Mouse (Mus musculus): ENCODE data around the gene Smo. TPM values are rescaled to one million over a fixed set of nuclear protein-coding genes. Genes with fewer than 3 reads are reported as not detected.
A peak's percentile ranks its signal among the peaks of the same experiment; 100 is the strongest.

Smo gene
- polyA plus RNA-seq, 1 experiment from 2014 or later, result 48.4 TPM

DNA sequence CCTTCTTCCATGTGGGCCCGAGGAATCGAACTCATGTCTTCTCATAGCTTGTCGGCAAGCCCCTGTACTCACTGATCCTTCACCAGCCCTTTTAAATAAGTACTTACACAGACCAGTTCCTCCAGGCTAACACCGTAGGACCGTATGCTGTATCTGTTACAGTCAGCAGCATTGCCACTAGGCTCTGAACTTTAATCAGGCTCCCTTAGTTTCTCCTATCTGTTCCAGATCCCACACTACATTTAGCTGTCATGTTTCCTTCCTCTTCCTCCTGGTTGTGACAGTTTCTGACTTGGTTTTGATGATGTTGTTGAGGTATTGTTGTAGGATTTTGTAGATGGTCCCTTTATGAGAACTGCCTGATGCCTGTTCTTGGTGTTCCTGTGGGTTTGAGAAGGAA, 31.2 kb upstream of the Smo start:
- Histone ChIP-seq H3K4me2 (no peak overlapping the region), H3K27ac (no peak overlapping the region), H3K4me1 (peaks cover 23% of the 10 kb centered on the region), H3K4me3 (replicated peaks) (no peak overlapping the region), H3K27me3 (no peaks in the 10 kb centered on the region), H3K9me3 (no peaks in the 10 kb centered on the region), H3K36me3 (replicated peaks) (no peaks in the 10 kb centered on the region), H3K9ac (no peak overlapping the region)
- WGBS, result 91% methylated on average over 5 of the region's 5 CpGs
- no peak for ATAC-seq (ENCODE audit: low FRiP score)

DNA sequence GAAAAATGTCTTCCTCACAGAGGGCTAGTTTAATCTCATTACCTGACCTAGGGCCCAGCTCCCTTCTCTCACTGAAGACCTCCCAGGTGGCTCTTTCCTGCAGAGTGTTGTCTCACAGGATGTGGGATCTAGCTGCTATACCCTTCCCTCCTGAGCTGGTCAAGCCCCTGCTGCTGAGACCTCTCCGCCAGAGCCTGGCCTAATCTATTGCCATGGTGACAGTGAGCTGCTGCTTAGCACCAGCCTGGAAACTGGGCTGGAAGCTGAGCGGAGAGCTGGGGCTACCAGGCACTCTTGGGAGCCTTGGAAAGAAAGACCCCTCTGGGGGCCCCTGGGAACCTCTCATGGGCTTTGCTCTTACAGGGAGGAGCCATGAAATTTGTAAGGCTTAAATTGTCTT, 27.4 kb upstream of the Smo start:
- Histone ChIP-seq H3K9ac (peak overlapping the region; percentile 33; the same call in 1 of the 2 replicates), H3K36me3 (replicated peaks) (no peaks in the 10 kb centered on the region), H3K27ac (peak overlapping the region; percentile 54), H3K9me3 (no peaks in the 10 kb centered on the region), H3K4me1 (peaks cover 34% of the 10 kb centered on the region), H3K27me3 (no peaks in the 10 kb centered on the region), H3K4me2 (peak overlapping the region; percentile 8; the same call in 1 of the 2 replicates), H3K4me3 (replicated peaks) (no peak overlapping the region)
- 9% methylated on average over 2 of the region's 2 CpGs for WGBS
- peak; percentile 82 for ATAC-seq (ENCODE audit: low FRiP score)

DNA sequence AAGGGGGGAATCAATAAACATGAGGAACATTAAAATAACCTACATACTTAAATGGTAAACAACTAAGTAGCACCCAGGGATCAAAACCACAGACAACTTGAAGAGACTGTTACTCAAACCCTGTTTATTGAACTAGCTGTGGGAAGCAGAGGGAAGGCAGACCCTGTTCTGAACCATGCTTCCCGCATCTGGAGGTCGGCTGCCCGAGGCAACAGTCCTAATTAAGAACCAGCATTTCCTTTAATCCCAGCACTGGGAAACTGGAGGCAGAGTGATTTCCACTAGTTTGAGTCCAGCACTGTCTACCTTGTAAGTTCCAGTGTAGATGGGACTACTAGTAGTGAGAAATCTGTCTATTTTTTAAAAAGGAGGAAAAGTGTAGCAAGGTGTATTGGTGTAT, 24.0 kb upstream of the Smo start:
- 56% methylated on average over 3 of the region's 3 CpGs for WGBS
- Histone ChIP-seq H3K4me2 (no peak overlapping the region), H3K27me3 (no peaks in the 10 kb centered on the region), H3K9me3 (no peaks in the 10 kb centered on the region), H3K4me3 (replicated peaks) (no peak overlapping the region), H3K4me1 (peaks cover 34% of the 10 kb centered on the region), H3K27ac (no peak overlapping the region), H3K36me3 (replicated peaks) (no peaks in the 10 kb centered on the region), H3K9ac (no peak overlapping the region)
- no peak for ATAC-seq (ENCODE audit: low FRiP score)

GRCm38 (mm10) chr6:29712011-29712584, 23.2 kb upstream of the Smo start:
- Histone ChIP-seq H3K4me3 (replicated peaks) (no peak overlapping the region), H3K9me3 (no peaks in the 10 kb centered on the region), H3K9ac (no peak overlapping the region), H3K27me3 (no peaks in the 10 kb centered on the region), H3K4me1 (peaks cover 27% of the 10 kb centered on the region), H3K27ac (no peak overlapping the region), H3K36me3 (replicated peaks) (no peaks in the 10 kb centered on the region), H3K4me2 (no peak overlapping the region)
- ATAC-seq (ENCODE audit: low FRiP score), result no peak; the same call in 1 of the 2 replicates
- 43% methylated on average over 3 of the region's 3 CpGs for WGBS

- Histone ChIP-seq H3K4me2 (no peak overlapping the region), H3K27ac (no peak overlapping the region), H3K4me1 (peaks cover 28% of the 10 kb centered on the region), H3K9me3 (no peaks in the 10 kb centered on the region), H3K36me3 (replicated peaks) (no peaks in the 10 kb centered on the region), H3K27me3 (peaks cover 9% of the 10 kb centered on the region; the same call in 1 of the 2 replicates), H3K9ac (no peak overlapping the region), H3K4me3 (replicated peaks) (no peak overlapping the region)
- ATAC-seq (ENCODE audit: low FRiP score), result no peak
- 86% methylated on average over 10 of the region's 10 CpGs for WGBS
Observed at GRCm38 (mm10) chr6:29716624-29717365, 18.5 kb upstream of the Smo start.

DNA sequence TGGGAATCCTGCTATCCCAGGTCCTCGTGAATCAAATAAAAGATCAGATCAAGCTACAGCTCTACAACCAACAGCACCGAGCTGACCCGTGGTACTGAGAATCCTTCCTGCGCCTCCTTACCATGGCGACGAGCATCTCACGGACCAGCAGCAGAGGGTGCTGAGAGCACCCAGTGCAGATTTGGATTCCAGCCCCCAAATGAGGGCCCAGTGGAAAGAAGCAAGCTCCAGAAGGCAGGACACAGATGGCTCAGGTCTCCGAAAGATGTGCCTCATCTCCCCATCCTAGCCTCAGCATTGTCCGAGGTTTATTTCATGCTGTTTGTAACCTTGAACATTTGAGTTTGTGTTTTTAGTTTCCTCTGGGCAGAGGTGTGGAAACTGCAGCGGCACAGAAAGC, 17.8 kb upstream of the Smo start:
- no peaks in the 10 kb centered on the region for H3K36me3 ChIP-seq (replicated peaks)
- peaks cover 28% of the 10 kb centered on the region for H3K4me1 ChIP-seq
- WGBS, result 57% methylated on average over 10 of the region's 10 CpGs
- no peaks in the 10 kb centered on the region for H3K9me3 ChIP-seq
- ATAC-seq (ENCODE audit: low FRiP score), result no peak
- no peak overlapping the region for H3K4me2 ChIP-seq
- peaks cover 17% of the 10 kb centered on the region for H3K27me3 ChIP-seq
- no peak overlapping the region for H3K4me3 ChIP-seq (replicated peaks)
- H3K27ac ChIP-seq, result 0 out of 2 replicates have a peak overlapping the region, but pooled peaks have one; percentile 31
- H3K9ac ChIP-seq, result no peak overlapping the region

DNA sequence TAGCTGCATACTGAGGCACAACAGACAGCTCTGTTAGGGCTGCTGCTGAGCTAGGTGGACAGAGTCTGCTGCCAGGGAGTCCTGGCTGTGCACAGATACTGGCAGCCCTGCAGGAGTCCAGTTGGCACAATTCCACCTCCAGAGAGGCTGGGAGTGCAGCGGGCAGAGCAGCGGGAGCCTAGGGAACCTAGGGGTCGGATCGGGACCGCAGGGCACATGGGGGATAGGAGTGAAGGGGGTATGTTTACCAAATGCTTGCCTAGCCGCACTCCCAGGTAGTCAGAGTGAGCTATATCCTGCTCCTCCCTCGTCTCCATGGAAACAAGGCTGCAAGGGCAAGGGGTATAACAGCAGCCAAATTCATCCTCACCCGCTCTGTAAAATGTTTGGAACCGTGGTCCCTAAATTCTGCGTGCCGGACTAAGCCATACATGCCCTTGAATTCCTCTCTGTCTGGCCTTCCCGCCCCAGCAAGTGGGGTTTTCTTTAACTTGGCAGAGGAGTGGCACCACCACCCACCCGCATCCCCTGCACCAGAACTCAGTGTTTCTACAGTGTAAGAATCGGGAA, 17.3 kb upstream of the Smo start:
- H3K4me3 ChIP-seq (replicated peaks), result no peak overlapping the region
- peaks cover 21% of the 10 kb centered on the region for H3K27me3 ChIP-seq
- no peaks in the 10 kb centered on the region for H3K9me3 ChIP-seq
- H3K4me1 ChIP-seq, result peaks cover 28% of the 10 kb centered on the region
- 0 out of 2 replicates have a peak overlapping the region, but pooled peaks have one; percentile 31 for H3K27ac ChIP-seq
- WGBS, result 21% methylated on average over 14 of the region's 14 CpGs
- H3K4me2 ChIP-seq, result peak overlapping the region; percentile 56
- H3K9ac ChIP-seq, result no peak overlapping the region
- peak; percentile 27; the same call in 1 of the 2 replicates for ATAC-seq (ENCODE audit: low FRiP score)
- H3K36me3 ChIP-seq (replicated peaks), result no peaks in the 10 kb centered on the region

DNA sequence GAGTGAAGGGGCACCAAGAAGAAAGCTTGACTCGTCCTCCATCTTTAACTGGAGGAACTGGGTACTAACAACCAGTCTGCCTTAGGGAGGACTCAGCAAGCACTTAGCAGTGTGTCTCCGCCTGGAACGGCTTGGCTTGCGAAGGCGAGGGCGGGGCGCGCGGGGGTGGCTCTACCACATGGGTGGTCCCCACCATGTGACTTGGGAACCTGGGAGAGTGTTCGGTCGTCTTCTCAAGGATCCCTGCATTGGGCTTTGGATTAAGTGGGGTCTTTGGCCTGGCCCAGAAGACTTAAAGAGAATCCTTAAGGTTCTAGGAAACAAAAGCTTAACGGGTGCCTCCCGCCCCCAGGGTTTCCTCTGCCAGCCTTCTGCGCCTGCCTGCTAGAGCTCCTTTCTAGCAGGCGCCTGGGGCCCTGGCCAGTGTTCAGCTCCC, 16.4 kb upstream of the Smo start:
- under 1% methylated on average over 15 of the region's 15 CpGs for WGBS
- H3K9ac ChIP-seq, result peak overlapping the region; percentile 48; the same call in 1 of the 2 replicates

DNA sequence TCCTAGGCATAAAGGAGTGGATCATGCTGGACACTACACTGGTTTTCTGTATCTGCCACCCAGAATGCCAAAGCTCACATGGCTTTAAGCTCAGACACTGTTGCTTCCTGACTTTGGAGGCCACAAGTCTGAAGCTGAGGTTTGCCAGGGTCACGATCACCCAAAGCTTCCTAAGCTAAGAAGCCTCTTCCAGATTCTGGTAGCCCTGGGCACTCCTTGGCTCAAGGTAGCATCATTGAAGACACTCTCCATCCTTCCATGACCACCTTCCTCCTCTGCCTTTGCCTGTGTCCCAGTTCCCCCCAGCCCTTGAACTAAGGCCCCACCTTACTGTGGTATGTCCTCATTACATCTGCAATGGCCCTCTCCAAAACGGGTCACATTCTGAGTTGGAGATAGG, 13.4 kb upstream of the Smo start:
- peaks cover 21% of the 10 kb centered on the region for H3K27me3 ChIP-seq
- no peaks in the 10 kb centered on the region for H3K36me3 ChIP-seq (replicated peaks)
- no peak overlapping the region for H3K4me3 ChIP-seq (replicated peaks)
- peaks cover 28% of the 10 kb centered on the region for H3K4me1 ChIP-seq
- no peaks in the 10 kb centered on the region for H3K9me3 ChIP-seq
- 72% methylated on average over 2 of the region's 2 CpGs for WGBS
- H3K9ac ChIP-seq, result no peak overlapping the region
- no peak for ATAC-seq (ENCODE audit: low FRiP score)
- H3K4me2 ChIP-seq, result no peak overlapping the region
- H3K27ac ChIP-seq, result no peak overlapping the region

More for the DNA sequence above, 16.4 kb upstream of the Smo start:
- H3K9me3 ChIP-seq, result no peaks in the 10 kb centered on the region
- H3K27me3 ChIP-seq, result peaks cover 21% of the 10 kb centered on the region
- peak overlapping the region; percentile 35 for H3K4me3 ChIP-seq (replicated peaks)
- ATAC-seq (ENCODE audit: low FRiP score), result peak; percentile 74
- H3K36me3 ChIP-seq (replicated peaks), result no peaks in the 10 kb centered on the region
- H3K4me2 ChIP-seq, result peak overlapping the region; percentile 56
- H3K27ac ChIP-seq, result no peak overlapping the region
- H3K4me1 ChIP-seq, result peaks cover 28% of the 10 kb centered on the region

DNA sequence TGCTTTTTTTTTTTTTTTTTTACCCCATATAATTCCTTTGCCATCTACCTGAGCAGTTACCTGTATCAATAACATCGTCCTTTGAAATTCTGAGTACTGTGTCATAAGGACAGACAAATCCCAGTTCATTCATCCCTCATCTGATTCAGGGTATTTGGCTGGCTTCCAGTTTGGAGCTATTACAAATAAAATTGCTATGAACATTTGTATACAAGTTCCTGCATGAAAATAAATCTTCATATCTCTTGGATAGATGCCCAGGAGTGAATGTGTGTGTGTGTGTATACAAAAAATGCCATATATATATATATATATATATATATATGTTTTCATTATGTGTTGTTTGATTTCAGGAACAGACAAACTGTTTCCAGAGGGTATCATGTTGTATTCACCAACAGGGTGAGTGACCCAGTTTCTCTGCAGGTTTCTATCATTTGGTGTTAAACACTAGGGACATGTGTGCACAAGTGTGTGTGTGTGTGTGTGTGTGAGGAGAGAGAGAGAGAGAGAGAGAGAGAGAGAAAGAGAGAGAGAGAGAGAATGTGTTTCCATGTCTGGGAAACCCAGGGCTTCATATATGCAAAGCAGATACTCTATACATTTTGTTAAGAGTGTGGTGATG, 8.6 kb upstream of the Smo start:
- H3K4me1 ChIP-seq, result no peaks in the 10 kb centered on the region
- H3K4me2 ChIP-seq, result no peak overlapping the region
- no peak overlapping the region for H3K27ac ChIP-seq
- ATAC-seq (ENCODE audit: low FRiP score), result no peak
- no peak overlapping the region for H3K4me3 ChIP-seq (replicated peaks)
- whole genome bisulfite sequencing, result 83% methylated on average over 1 of the region's 1 CpGs
- H3K36me3 ChIP-seq (replicated peaks), result no peaks in the 10 kb centered on the region
- H3K27me3 ChIP-seq, result peaks cover 13% of the 10 kb centered on the region
- no peaks in the 10 kb centered on the region for H3K9me3 ChIP-seq
- H3K9ac ChIP-seq, result no peak overlapping the region

- no peak overlapping the region for H3K4me2 ChIP-seq
- H3K4me1 ChIP-seq, result no peaks in the 10 kb centered on the region
- no peak overlapping the region for H3K4me3 ChIP-seq (replicated peaks)
- no peaks in the 10 kb centered on the region for H3K27me3 ChIP-seq
- no peaks in the 10 kb centered on the region for H3K36me3 ChIP-seq (replicated peaks)
- WGBS, result 84% methylated on average over 3 of the region's 3 CpGs
- H3K27ac ChIP-seq, result no peak overlapping the region
- no peaks in the 10 kb centered on the region for H3K9me3 ChIP-seq
- H3K9ac ChIP-seq, result no peak overlapping the region
- no peak for ATAC-seq (ENCODE audit: low FRiP score)
Observed at GRCm38 (mm10) chr6:29728035-29728434, 7.3 kb upstream of the Smo start.

- no peaks in the 10 kb centered on the region for H3K36me3 ChIP-seq (replicated peaks)
- no peaks in the 10 kb centered on the region for H3K9me3 ChIP-seq
- H3K4me2 ChIP-seq, result no peak overlapping the region
- no peak overlapping the region for H3K4me3 ChIP-seq (replicated peaks)
- no peaks in the 10 kb centered on the region for H3K27me3 ChIP-seq
- no peak for ATAC-seq (ENCODE audit: low FRiP score)
- H3K4me1 ChIP-seq, result no peaks in the 10 kb centered on the region
- no peak overlapping the region for H3K27ac ChIP-seq
- H3K9ac ChIP-seq, result no peak overlapping the region
- WGBS, result 87% methylated on average over 1 of the region's 1 CpGs
Observed at GRCm38 (mm10) chr6:29729491-29729890, 5.8 kb upstream of the Smo start.

Measured in forebrain, embryonic 12.5 days (tissue).